Mouse (Mus musculus): ENCODE data around the gene B4galnt2. TPM values are rescaled to one million over a fixed set of nuclear protein-coding genes. Genes with fewer than 3 reads are reported as not detected.

Gene B4galnt2
- total RNA-seq, 2 experiments from 2014 or later: not detected

GRCm38 (mm10) chr11:95841498-95841830 lies 73.2 kb downstream of the B4galnt2 start:
- DNase-seq (ENCODE audit: low spot score in 2 of 2): no peak

DNA sequence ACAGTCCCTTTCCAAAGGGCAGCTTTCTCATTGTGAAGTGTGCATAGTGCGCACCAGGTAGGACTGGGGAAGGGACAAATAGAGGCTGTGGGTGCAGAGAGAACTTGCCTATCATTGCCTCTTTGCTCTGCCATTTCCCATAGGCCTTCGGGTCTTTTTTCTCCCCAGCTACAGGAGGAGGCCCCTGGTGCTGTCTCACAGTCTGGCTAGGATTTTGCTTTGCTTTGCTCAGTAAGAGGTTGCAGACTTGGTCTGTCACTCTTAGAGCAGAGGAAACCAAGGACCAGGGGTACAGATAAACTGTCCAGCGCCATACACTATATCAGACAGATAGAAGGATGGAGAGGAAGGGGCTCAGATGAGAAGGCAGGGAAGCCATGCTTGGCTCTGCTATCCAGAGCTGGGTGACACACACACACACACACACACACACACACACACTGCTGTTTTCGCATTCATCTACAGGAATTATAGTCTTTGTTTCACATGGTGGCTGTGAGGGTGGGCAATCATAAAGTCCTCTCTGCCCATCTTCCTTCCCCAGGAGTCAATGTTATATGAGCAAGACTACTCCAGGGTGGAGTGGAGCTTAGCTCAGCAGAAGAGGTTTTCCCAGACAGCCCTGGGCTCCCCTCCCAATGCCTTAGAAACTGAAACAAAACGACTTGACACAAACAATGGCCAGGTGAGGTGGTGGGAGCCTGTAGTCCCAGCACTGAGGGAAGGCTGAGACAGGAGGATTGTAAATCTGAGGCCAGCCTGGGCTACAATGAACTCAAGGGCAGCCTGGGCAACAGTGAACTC lies 73.8 kb downstream of the B4galnt2 start:
- no peak for DNase-seq (ENCODE audit: low spot score in 2 of 2)

DNA sequence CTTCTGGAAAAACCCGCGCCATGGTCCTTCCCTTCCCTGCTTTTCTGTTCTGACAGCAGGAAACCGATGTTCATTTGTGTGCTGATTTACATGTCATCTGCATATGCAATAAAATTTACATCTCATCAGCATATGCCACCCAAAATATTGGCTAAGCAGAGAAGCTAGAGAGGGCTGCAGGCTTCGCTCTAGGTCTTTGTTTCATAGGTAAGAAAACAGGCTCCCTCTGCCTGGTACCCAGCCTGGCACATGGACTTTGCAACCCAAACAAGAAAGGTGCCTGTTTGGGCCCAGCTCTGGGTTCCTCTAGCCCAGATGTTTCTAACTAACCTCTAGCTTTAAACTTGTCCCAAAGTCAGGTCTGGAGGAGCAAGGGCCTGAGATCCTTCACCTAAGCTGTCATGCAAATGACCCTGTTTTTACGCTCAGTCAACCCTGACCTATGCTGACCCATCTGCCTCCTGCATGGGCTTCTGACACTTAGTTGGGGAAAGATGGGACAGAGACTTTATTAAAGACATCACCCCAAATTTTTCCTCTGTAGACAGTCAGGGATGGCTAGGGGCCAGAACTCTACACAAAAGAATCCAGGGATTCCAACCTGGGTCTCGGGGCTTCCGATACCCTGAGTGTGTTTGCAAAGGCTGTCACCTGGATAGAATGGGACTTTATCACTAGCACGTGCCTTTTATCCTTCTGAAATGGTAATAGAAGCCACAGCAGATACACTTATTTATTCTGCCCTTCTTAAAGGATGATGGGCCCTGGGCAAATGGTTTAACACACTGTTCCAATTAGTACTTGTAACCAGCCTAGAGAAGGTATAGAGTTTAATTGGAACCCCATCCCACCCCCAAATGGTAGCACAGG lies 75.5 kb downstream of the B4galnt2 start:
- DNase-seq (ENCODE audit: low spot score in 2 of 2): no peak

GRCm38 (mm10) chr11:95838598-95838997 lies 76.1 kb downstream of the B4galnt2 start:
- no peak for DNase-seq (ENCODE audit: low spot score in 2 of 2)

GRCm38 (mm10) chr11:95837059-95837458 lies 77.6 kb downstream of the B4galnt2 start, which contains the start of gene Gngt2:
TSS of gene Gngt2 (plus strand) at chr11:95837216.
- peak in 1 of 2 experiments; percentile 37 for DNase-seq (ENCODE audit: low spot score in 2 of 2)

DNA sequence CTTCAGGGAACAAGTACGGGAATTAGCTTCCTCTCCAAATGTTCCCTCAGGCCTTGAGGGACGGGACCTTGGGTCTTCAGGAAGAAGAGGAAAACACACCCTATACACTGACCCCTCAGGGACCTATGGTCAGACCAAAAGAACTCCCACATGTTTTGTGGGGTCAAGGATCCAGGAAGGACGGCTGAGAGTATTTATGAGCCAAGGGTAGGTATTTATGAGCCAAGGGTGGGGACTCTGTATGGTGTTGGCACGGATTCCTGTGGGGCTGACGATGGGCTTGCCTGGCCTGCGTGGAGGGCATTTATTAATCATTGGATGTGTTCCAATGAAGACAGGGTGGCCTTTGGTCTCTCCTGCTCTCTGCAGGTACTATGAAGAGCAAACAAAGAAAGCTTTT lies 78.3 kb downstream of the B4galnt2 start:
- no peak for DNase-seq (ENCODE audit: low spot score in 2 of 2)

GRCm38 (mm10) chr11:95835832-95836231 lies 78.9 kb downstream of the B4galnt2 start:
- no peak for DNase-seq (ENCODE audit: low spot score in 2 of 2)

- no peak for DNase-seq (ENCODE audit: low spot score in 2 of 2)
These were observed 79.7 kb downstream of the B4galnt2 start for GRCm38 (mm10) chr11:95834742-95835710.

DNA sequence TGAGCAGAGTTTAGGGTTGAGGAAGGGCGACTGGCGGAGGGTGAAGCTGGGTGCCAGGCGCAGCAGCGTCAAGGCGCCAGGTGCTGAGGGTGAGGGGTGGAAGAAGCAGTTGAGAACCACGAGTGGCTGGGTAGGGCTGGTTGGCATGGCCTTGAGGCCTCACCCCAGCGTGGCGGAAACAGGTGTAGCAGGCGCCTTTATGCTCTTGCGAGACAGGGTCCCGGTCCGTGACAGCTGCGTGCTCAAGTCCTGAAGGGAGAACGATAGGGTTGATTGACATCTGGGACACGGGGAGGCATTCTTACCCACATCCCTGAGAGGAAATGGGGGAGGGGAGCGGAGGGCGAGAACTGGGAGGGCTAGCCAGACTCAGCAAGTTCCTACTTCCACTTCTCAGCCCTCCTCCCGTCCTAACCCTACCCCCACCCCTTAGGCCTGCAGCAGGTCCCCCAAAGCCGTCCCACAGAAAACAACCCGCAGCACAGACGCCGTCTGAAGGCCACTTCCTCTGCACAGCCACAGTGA lies 80.5 kb downstream of the B4galnt2 start:
- DNase-seq (ENCODE audit: low spot score in 2 of 2): peak in 1 of 2 experiments; percentile 40

- no peak for DNase-seq (ENCODE audit: low spot score in 2 of 2)
These were observed 81.0 kb downstream of the B4galnt2 start for GRCm38 (mm10) chr11:95833631-95834142.

DNA sequence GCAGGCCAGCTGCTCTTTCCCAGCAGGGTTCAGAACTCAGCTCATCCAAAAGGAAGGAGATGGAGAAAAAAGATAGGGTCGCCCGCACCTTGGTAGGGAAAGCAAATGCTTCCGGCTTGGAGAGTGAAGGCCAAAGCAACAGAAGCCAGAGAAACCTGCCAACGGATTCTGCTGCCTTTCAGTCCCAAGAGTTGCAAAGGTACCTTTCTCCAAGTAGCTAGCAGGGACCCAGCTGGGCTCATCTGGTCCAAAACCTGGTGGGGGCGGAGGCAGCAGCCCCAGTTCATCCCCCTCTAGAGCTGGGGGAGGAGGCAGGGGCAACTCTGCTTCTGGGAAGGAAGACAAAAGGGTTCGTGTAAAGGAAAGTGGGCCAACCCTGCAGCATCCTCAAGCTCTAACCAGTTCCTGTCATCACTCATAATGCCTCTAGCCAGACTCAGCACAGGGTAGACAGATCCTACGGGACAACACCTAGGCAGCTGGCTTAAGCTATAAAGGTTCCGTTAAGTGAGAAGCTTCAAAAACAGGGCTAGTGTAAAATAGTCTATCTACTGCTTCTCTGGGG lies 81.6 kb downstream of the B4galnt2 start:
- no peak for DNase-seq (ENCODE audit: low spot score in 2 of 2)

GRCm38 (mm10) chr11:95832129-95833005 lies 82.3 kb downstream of the B4galnt2 start:
- DNase-seq (ENCODE audit: low spot score in 2 of 2): no peak

DNA sequence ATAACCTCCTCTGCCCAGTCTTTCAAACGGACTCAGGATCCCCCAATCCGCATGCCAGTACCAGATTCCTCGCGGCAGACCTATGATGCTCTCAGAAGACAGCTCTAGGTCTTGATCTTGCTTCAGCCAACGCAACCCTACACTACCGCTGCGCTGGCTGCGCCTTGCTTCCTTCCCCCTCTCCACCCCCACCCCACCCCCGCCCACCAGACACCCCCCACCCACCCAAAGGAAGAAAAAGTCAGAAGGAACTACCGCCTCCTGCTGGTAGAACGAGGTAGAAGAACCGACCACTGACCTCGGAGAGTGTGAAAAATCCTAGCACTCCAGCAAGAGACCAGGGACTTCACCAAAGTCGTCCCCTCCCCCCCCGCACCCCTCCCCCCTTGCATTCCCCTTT lies 83.0 kb downstream of the B4galnt2 start:
- DNase-seq (ENCODE audit: low spot score in 2 of 2): no peak

GRCm38 (mm10) chr11:95831276-95831619 lies 83.4 kb downstream of the B4galnt2 start:
- DNase-seq (ENCODE audit: low spot score in 2 of 2): no peak

GRCm38 (mm10) chr11:95830411-95831275 lies 84.0 kb downstream of the B4galnt2 start:
- DNase-seq (ENCODE audit: low spot score in 2 of 2): peak in 1 of 2 experiments; percentile 30

DNA sequence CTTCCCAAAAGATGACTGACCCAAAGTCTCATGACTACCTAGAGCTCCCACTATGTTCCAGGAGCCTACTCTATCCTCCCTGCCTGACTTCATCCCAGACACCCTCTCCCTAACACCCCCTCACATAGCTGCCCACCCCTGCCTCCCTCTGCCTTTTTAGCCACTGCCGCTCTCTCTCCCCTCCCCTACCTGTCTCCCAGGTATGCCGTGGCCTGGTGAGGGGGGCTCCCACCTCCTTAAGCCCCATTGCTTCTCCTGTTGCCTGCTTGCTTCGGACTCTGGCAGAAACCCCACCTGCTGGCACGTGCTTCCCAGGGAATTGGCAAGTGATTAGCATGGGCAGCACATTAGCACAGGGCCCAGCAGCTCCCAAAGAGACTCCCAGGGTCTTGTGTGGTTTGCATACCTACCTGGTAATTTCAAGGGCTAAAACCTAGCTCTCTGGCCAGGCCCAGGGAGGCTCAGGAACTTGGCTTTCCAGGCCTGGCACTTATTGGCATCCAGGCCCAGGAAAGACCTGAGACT lies 85.1 kb downstream of the B4galnt2 start:
- no peak for DNase-seq (ENCODE audit: low spot score in 2 of 2)

DNA sequence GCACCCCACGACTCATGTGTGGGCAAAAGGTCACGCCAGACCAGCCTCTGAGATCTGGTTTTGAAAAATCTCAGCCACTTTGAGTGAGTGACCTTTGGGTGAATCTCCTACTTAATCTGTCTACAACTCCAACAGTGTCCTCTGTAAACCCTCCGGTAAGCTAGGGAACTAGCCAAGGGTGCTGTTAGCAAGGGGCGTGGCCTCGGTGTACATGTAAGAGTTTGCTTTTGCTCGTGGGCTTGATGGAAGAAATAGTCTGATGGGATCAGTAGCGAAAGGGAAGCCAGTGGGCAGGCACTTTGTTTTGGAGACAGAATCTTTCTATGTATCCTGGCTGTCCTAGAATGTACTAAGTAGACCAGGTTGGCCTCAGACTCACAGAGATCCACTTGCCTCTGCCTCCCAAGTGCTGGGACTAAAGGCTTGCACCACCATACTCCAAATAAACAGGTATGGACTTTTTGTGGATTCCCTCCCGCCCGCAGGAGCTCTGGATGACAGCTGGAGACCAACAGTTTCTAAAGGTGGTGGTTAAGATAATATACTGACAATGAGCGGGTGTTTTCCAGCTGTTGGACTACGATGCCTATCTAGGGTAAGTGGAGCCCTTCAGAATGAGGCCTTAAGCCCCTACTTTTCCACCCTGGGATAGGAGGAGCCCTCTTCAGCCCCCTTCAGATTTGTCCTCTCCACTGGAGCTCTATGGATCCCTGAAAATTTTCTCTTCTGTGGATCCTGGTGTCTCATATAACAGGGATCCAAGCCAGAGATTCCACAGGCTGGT lies 86.3 kb downstream of the B4galnt2 start:
- DNase-seq (ENCODE audit: low spot score in 2 of 2): no peak

Measured in layer of hippocampus, postnatal 10 days (tissue).